Mouse (Mus musculus) adrenal gland, adult (tissue): ENCODE measurements at regions not wholly inside any gene's neighbourhood (a gene's known extent, or its start where the extent isn't known, plus 50 kb on each side); places are given as distances from the start of the nearest gene placed in this dataset.
"Not testable (repeated sequence)": the region's sequence is repeated elsewhere in the genome, so short reads cannot be mapped to it uniquely, and the experiment has no call there.

Experiments
- DNase-seq, 2 experiments: peaks; one replicate each; pipeline ENCODE4 v3.0.0; 2022 to 2023; ENCODE audit warnings: low spot score in 1 of 2; ENCODE audit not compliant: inconsistent age in 2 of 2

DNA sequence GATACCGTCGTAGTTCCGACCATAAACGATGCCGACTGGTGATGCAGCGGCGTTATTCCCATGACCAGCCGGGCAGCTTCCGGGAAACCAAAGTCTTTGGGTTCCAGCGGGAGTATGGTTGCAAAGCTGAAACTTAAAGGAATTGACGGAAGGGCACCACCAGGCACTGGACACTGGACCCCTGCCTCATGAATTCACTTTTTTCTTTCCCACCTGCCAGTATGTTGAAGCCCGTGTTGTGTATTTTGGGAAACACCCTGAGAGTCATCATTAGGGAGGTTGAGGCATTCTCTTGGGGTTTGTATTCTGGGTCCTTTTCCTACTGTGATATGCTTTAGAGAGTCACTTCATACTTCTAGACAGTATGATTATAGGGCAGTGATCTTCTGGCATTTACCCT is 197.9 kb downstream of the Samd9l start:
- not testable (repeated sequence) for DNase-seq

DNA sequence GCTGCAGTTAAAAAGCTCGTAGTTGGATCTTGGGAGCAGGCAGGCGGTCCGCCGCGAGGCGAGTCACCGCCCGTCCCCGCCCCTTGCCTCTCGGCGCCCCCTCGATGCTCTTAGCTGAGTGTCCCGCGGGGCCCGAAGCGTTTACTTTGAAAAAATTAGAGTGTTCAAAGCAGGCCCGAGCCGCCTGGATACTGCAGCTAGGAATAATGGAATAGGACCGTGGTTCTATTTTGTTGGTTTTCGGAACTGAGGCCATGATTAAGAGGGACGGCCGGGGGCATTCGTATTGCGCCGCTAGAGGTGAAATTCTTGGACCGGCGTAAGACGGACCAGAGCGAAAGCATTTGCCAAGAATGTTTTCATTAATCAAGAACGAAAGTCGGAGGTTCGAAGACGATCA is 198.3 kb downstream of the Samd9l start:
- DNase-seq = peak; percentile 25 to 63

DNA sequence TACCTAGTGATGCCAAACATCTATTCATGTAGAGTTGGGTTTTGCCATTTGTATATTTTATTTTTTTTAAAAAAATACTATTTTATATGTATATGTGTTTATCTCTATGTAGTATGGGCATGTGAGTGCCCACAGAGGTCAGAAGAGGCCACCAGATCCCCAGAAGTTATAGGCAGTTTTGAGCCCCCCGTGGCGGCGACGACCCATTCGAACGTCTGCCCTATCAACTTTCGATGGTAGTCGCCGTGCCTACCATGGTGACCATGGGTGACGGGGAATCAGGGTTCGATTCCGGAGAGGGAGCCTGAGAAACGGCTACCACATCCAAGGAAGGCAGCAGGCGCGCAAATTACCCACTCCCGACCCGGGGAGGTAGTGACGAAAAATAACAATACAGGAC is 198.8 kb downstream of the Samd9l start:
- DNase-seq = peak; percentile 70 to 87

DNA sequence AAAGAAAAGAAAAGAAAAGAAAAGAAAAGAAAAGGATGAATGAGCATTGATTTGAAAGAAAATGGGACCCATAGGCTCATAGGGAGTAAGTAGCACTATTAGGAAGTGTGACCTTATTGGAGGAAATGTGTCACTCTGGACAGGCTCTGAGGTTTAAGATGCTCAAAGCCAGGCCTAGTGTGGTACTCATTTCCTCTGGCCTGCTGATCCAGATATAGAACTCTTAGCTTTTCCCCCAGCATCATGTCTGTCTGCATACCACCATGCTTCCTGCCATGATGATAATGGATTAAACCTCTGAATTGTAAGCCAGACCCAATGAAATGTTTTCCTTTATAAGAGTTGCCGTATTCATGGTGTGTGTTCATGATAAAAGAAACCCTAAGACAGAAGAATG is 206.9 kb downstream of the Samd9l start:
- not testable (repeated sequence) for DNase-seq

DNA sequence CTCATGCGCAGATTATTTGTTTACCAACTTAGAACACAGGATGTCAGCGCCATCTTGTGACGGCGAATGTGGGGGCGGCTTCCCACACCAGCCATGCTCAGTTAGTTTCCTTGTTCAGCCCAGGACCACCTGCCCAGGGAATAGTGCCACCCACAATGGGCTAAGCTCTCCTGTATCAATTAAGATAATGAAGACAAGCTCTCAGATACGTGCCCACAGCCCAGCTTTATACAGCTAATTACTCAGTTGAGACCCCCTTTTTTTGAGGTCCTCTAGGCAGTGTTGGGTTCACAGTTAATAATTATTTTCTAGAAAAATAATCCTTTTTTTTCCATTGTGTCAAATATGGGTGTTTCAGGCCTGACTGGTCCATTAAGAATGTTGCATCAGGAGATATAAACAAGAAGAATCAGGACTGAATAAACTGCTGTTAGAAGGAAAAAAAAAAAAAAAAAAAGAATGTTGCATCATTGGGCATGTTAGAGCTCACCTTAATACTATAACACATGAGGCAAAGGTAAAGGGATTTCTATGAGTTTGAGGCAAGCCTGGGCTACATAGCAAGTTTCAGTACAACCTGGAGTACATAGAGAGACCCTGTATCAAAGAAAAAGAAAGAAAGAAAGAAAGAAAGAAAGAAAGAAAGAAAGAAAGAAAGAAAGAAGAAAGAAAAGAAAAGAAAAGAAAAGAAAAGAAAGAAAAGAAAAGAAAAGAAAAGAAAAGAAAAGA is 207.5 kb downstream of the Samd9l start:
- not testable (repeated sequence) for DNase-seq

DNA sequence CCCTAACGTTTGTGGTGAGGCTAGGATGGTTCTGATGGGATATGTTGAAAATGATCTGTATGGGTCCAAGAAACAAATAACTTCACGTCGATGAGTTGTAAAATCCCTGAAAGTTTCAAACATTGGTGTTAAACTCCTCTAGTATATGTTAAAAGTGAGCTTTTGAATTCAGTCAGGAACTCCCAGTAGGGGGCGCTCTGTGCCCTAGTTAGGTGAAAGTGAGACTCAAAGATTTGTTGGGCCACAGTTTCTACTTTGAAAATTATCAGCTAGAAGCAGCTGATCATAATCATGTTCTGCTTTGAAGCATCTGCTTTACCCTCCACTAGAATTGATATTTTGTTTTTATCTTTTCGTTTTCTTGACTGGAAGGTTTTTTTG is 215.6 kb downstream of the Samd9l start:
- DNase-seq = peak; percentile 74 to 95

DNA sequence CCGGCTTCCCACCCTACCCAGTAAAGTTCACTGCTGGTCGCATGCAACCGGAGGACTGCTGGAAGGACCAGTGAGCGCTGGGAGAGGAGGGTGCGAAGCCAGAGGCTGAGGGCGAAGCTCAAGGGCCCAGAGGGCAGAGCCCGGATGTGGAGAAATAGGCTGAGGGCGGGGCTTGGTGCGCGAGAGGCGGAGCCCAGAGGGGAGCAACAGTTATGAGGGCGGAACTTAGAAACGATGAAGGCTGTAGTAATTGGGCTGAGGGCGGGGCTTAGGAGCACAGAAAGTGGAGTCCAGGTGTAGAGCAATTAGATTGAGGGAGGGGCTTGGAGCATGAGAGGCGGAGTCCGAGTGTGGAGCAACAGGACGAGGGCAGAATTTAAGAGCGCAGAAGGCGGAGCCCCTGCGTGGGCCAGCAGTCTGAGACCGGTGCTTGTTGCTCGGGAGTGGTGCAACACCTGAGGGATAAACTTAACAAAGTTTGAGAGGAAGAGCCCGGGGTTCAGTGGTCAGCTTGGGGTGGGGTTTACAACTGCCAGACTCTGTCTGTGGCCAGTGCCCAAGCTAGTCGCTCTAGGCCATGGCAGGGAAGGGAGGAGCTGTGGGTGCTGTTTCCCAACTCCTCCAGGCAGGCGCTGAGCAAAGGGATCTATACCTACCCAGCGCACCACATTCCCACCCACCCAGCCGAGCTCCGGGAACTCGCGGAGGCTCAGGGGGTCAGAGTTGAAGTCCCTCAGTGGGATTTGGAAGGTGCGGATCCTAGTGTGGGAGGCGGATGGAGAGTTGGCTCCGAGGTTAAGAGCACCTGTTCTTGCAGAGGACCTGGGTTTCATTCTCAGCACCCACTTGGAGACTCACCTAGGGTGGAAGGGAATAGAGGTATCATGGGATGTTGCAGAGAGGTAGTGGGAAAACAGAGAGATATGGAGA is 216.2 kb downstream of the Samd9l start:
- DNase-seq = peak; percentile 81 to 95

DNA sequence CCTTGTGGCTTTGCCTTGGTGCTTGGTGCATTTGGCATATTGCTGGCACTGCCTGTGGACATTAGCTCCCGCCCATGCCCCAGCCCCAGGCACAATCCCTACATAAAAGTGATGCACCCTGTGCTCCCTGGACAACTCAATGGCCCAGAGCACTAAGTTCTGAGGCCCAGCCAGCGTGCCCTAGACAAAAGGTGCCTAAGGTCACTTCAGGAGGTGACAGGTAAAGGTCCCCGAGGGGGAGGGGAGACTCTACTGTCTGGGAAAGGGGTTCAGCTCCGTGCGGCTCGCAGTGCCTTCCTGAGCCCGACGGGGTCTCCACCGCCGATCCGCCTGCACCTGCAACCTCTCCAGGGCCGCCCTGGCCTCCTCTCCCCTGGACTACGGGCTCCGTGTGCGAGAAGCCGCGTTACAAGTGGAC is 216.9 kb downstream of the Samd9l start:
- DNase-seq = peak; percentile 15 to 49

DNA sequence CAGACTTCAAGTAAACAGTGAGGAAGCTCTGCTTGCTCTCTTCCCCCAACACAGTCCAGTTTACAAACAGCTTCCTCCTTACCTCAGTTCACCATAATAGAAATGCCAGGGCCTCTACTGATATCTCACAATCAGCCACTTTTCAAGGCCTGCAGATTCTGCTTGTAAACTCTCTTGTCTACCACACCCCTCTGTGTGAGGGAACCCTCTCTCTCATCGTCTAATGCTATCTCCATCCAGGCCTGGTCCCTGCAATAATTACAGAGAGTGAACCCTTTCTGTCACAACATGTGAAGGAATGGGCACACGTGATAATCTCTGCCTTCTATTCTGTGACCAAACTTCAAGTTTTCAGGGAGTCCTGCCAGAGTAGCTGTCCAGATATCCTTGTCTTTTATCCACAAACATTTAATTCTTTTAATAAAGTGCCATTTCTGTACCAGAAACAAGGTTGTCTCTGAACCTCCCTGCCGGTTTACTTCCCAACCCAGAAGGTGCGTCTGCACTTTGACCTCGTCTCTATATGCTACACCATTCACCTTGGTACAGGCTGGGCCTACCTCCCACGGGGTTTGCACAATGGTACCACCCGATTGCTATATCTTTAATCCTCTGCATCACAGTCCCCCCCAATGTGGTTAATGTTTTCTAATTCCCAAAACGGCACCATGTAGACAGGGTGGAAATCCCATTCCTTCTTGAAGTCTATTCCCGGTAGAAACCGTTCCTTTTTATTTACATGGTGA is 219.6 kb downstream of the Samd9l start:
- DNase-seq = not testable (repeated sequence)

DNA sequence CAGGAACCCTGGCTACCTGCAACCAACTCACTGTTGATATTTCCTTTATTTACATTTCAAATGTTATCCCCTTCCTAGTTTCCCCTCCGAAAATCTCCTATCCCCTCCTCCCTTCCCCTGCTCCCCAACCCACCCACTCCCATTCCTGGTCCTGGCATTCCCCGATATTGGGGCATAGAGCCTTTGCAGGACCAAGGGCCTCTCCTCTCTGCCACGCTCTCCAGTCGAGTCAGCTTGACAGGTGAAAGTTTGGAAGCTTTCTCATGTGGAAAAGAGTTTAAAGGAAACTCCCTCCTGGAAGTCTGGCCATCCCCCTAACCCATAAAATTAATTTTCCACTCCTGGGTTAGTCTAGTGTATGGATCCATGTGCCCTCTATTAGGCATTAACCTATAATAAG is 229.9 kb downstream of the Samd9l start:
- DNase-seq = not testable (repeated sequence)

DNA sequence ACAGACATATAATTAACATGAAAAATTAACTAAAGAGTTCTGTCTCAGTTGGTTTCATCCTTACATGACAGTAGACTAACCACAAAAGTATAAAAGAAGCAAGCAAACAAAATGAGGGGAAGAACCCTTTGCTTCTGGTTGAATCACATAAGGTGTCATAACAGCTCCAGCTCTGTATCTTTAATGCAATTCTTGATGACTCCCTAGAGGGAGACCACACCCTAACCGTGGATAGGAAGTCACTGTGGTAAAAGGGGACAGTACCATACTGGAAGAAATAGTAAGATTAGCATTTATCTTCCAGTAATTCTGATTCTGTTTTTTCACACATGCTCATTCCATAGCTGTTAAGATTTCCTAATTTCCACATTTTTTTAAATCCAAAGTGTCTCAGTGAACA is 233.2 kb downstream of the Samd9l start:
- not testable (repeated sequence) for DNase-seq

DNA sequence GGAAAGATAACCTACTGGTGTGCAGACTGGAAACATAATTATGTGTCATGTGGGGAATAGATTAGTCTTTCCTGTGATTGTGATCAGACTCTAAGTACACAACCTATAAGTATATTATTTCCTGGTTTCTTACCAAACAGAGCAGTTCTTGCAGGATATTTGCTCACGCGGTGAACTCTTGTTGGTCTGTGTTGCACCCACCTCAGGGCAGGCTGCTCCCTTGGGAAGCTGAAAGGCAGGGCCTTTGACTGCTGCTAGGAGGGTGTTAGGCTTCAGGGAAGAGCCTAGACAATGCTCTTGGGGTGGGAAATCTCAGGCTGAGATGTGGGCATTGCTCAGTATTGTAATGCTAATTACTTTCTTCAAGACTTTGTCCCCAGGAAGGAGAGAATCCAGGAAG is 247.5 kb downstream of the Samd9l start:
- DNase-seq = not testable (repeated sequence)

DNA sequence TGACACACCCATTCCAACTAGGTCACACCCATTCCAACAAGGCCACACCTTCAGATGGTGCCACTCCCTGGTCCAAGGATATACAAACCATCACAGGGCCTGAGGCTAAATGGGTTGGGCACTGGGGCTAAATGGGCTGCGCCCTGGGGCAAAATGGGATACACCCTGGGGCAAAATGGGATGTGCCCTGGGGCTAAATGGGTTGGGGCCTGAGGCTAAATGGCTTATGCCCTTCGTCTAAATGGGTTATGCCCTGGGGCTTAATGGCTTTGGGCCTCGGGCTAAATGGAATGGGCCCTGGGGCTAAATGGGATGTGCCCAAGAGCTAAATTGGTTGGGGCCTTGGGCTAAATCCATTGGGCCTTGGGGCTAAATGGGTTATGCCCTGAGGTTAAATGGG is 261.5 kb downstream of the Samd9l start:
- DNase-seq = not testable (repeated sequence)

DNA sequence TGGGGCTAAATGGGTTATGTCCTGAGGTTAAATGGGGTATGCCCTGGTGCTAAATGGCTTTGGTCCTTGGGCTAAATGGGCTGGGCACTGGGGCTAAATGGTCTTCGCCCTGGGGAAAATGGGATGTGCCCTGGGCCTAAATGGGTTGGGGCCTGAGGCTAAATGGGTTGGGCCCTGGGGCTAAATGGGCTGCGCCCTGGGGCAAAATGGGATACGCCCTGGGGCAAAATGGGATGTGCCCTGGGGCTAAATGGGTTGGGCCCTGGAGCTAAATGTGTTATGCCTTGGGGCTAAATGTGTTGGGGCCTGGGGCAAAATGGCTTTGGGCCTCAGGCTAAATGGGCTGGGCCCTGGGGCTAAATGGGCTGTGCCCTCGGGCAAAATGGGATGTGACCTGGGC is 265.6 kb downstream of the Samd9l start:
- DNase-seq = not testable (repeated sequence)

DNA sequence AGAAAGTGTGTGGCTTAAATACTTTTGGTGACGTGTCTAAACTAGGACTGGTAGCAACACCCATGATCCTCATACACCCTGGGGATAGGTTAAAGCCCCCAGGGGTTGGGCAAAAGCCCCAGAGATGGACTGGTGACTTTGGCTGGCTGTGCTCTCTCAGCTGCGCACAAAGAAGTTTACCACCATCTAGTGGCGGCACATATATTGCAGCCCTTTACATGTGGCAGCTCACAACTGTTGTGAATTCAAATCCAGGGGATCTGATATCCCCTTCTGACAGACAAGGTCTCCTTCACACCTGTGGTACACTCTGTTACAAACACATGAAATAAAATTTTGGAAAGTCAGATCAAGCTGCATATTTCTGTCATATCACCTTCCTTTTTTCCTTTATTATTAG is 283.1 kb downstream of the Samd9l start:
- not testable (repeated sequence) for DNase-seq
